Mouse (Mus musculus) spleen, adult 2 months (tissue): Measurements from ENCODE around the gene Sema4d.

ENCODE experiments used
- CTCF ChIP-seq: fragments of 200-500 bp; IDR thresholded peaks from 2 replicates; pipeline ENCODE4 v1.5.1; 2011; ENCODE audit warnings: mild to moderate bottlenecking, inconsistent platforms; ENCODE audit not compliant: insufficient read depth, insufficient read length, insufficient replicate concordance; ENCODE audit errors: extremely low read depth
- POLR2A ChIP-seq: fragments of 200-500 bp; IDR thresholded peaks from 2 replicates; pipeline ENCODE4 v1.6.1; 2011; ENCODE audit warnings: low read depth, low read length, inconsistent platforms

GRCm38 (mm10) chr13:51784476-51784875, 9.1 kb downstream of the Sema4d start:
- no peak for TF ChIP-seq POLR2A
- TF ChIP-seq CTCF = no peak
